Mouse (Mus musculus) thymus, adult 2 months (tissue): Measurements from ENCODE around the gene Zbtb42. TPM values are rescaled to one million over a fixed set of nuclear protein-coding genes. Genes with fewer than 3 reads are reported as not detected.

ENCODE experiments used
- DNase-seq: peaks from one replicate; pipeline ENCODE4 v3.0.0; 2021
- H3K27ac ChIP-seq: fragments of 200-500 bp; 2 replicates; pipeline ENCODE4 v1.5.1; 2012; ENCODE audit warnings: low read length, control low read depth; ENCODE audit not compliant: control insufficient read depth, insufficient read depth
- H3K27me3 ChIP-seq: fragments of 200-500 bp; 2 replicates; pipeline ENCODE4 v1.6.1; 2012; ENCODE audit warnings: mild to moderate bottlenecking, low read length, moderate library complexity, mixed read lengths; ENCODE audit not compliant: control insufficient read depth, insufficient read depth
- H3K36me3 ChIP-seq: fragments of 200-500 bp; 2 replicates; pipeline ENCODE4 v1.6.1; 2012; ENCODE audit warnings: mild to moderate bottlenecking, low read length, moderate library complexity; ENCODE audit not compliant: control insufficient read depth, insufficient read depth
- H3K4me1 ChIP-seq: fragments of 200-500 bp; replicated peaks from 2 replicates; pipeline ENCODE4 v1.6.1; 2012; ENCODE audit warnings: low read length; ENCODE audit not compliant: control insufficient read depth, insufficient read depth
- H3K4me3 ChIP-seq: fragments of 200-500 bp; 2 replicates; pipeline ENCODE4 v1.5.1; 2012; ENCODE audit warnings: mild to moderate bottlenecking, low read length, control low read depth, moderate library complexity; ENCODE audit not compliant: control insufficient read depth, insufficient read depth
- CTCF ChIP-seq: fragments of 200-500 bp; IDR thresholded peaks from 2 replicates; pipeline ENCODE4 v1.5.1; 2012; ENCODE audit warnings: mild to moderate bottlenecking, control low read depth, low read length, moderate library complexity, borderline replicate concordance; ENCODE audit not compliant: control insufficient read depth, poor library complexity, insufficient read depth; ENCODE audit errors: extremely low read depth
- POLR2A ChIP-seq: fragments of 200-500 bp; IDR thresholded peaks from 2 replicates; pipeline ENCODE4 v1.6.1; 2012; ENCODE audit warnings: mild to moderate bottlenecking, low read length, control low read depth, moderate library complexity; ENCODE audit not compliant: control insufficient read depth, poor library complexity, insufficient read depth; ENCODE audit errors: extremely low read depth
- WGBS: fragments of 180-500 bp; shearing (Covaris S2); methylation state at CpG from one replicate; pipeline ENCODE4 v1.1.7; 2018; 5-methylcytosine and 5-hydroxymethylcytosine counted together
- polyA plus RNA-seq: library from polyadenylated mRNA; depleted of rRNA; stranded (reverse); fragments of >200 nt; gene quantifications from 2 replicates; pipeline ENCODE4 v1.2.3, GENCODE M21; 2012

Gene Zbtb42
- polyA plus RNA-seq, 1 experiment = 17.8 TPM

- no peak overlapping the region for H3K27ac ChIP-seq
- H3K4me3 ChIP-seq = no peak overlapping the region
- DNase-seq = no peak
- H3K4me1 ChIP-seq = peaks cover 29% of the 10 kb centered on the region
- TF ChIP-seq POLR2A = no peak
- TF ChIP-seq CTCF = no peak
- 66% methylated on average over 6 of the region's 6 CpGs for WGBS
- no peaks in the 10 kb centered on the region for H3K27me3 ChIP-seq
- H3K36me3 ChIP-seq = peaks cover 3% of the 10 kb centered on the region; the same call in 1 of the 2 replicates
Measured at GRCm38 (mm10) chr12:112646139-112646538, 32.5 kb upstream of the Zbtb42 start.

GRCm38 (mm10) chr12:112648081-112648480 lies 30.5 kb upstream of the Zbtb42 start:
- no peak for DNase-seq
- Histone ChIP-seq H3K27ac (no peak overlapping the region), H3K4me1 (peaks cover 29% of the 10 kb centered on the region), H3K4me3 (no peak overlapping the region), H3K27me3 (no peaks in the 10 kb centered on the region), H3K36me3 (peaks cover 3% of the 10 kb centered on the region; the same call in 1 of the 2 replicates)
- WGBS = 91% methylated on average over 5 of the region's 5 CpGs
- TF ChIP-seq CTCF (no peak), POLR2A (no peak)

GRCm38 (mm10) chr12:112651778-112652439 lies 26.7 kb upstream of the Zbtb42 start:
- Histone ChIP-seq H3K4me1 (peaks cover 14% of the 10 kb centered on the region), H3K27me3 (no peaks in the 10 kb centered on the region), H3K27ac (no peak overlapping the region), H3K4me3 (no peak overlapping the region), H3K36me3 (peaks cover 21% of the 10 kb centered on the region)
- DNase-seq = no peak
- TF ChIP-seq CTCF (no peak), POLR2A (no peak)
- 79% methylated on average over 5 of the region's 5 CpGs for WGBS

- Histone ChIP-seq H3K27me3 (no peaks in the 10 kb centered on the region), H3K4me3 (no peak overlapping the region), H3K27ac (no peak overlapping the region), H3K36me3 (peaks cover 34% of the 10 kb centered on the region), H3K4me1 (peaks cover 9% of the 10 kb centered on the region)
- DNase-seq = peak; percentile 81
- WGBS = 69% methylated on average over 7 of the region's 7 CpGs
- no peak for TF ChIP-seq POLR2A
- peak; percentile 33; the same call in 1 of the 2 replicates for TF ChIP-seq CTCF
Measured at GRCm38 (mm10) chr12:112653157-112653824, 25.3 kb upstream of the Zbtb42 start.

GRCm38 (mm10) chr12:112654076-112654475 lies 24.6 kb upstream of the Zbtb42 start:
- no peak for DNase-seq
- no peaks in the 10 kb centered on the region for H3K27me3 ChIP-seq
- peaks cover 42% of the 10 kb centered on the region for H3K36me3 ChIP-seq
- peaks cover 2% of the 10 kb centered on the region; the same call in 1 of the 2 replicates for H3K4me1 ChIP-seq
- no peak for TF ChIP-seq POLR2A
- no peak for TF ChIP-seq CTCF
- WGBS = 98% methylated on average over 5 of the region's 5 CpGs
- no peak overlapping the region for H3K27ac ChIP-seq
- H3K4me3 ChIP-seq = no peak overlapping the region

- TF ChIP-seq CTCF (no peak), POLR2A (no peak)
- WGBS = 94% methylated on average over 7 of the region's 7 CpGs
- H3K4me3 ChIP-seq = no peak overlapping the region
- H3K36me3 ChIP-seq = peaks cover 50% of the 10 kb centered on the region
- H3K27me3 ChIP-seq = no peaks in the 10 kb centered on the region
- H3K27ac ChIP-seq = no peak overlapping the region
- no peak for DNase-seq
- H3K4me1 ChIP-seq = no peaks in the 10 kb centered on the region
Measured at GRCm38 (mm10) chr12:112658619-112659018, 20.0 kb upstream of the Zbtb42 start.
